Mouse (Mus musculus): ENCODE data around the gene Snapc4. TPM values are rescaled to one million over a fixed set of nuclear protein-coding genes. Genes with fewer than 3 reads are reported as not detected.
"Not testable (repeated sequence)": the region's sequence is repeated elsewhere in the genome, so short reads cannot be mapped to it uniquely, and the experiment has no call there.

The Snapc4 gene
- polyA plus RNA-seq, 1 experiment from 2014 or later: 19.4 TPM

DNA sequence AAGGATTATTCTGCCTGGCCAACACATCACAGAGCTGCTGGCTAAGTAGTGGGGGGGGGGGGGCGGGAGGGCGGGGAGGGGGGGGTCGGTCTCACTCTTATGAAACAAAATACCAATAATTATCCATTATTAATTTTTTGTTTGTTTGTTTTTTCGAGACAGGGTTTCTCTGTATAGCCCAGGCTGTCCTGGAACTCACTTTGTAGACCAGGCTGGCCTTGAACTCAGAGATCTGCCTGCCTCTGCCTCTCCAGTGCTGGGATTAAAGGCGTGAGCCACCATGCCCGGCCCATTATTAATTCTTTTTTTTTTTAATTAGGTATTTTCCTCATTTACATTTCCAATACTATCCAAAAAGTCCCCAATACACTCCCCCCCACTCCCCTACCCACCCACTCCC, 418 bp upstream of the Snapc4 start:
- not testable (repeated sequence) for DNase-seq (ENCODE audit: low spot score)

GRCm38 (mm10) chr2:26372396-26372795, 8.1 kb downstream of the Snapc4 start:
- DNase-seq (ENCODE audit: low spot score): no peak

- no peak for DNase-seq (ENCODE audit: low spot score)
Observed at GRCm38 (mm10) chr2:26368572-26368971, 11.9 kb downstream of the Snapc4 start.

- DNase-seq (ENCODE audit: low spot score): no peak
Observed at GRCm38 (mm10) chr2:26367911-26368310, 12.5 kb downstream of the Snapc4 start.

- no peak for DNase-seq (ENCODE audit: low spot score)
Observed at GRCm38 (mm10) chr2:26364738-26365465, 15.6 kb downstream of the Snapc4 start.

- DNase-seq (ENCODE audit: low spot score): no peak
Observed at GRCm38 (mm10) chr2:26363481-26363880, 17.0 kb downstream of the Snapc4 start.

DNA sequence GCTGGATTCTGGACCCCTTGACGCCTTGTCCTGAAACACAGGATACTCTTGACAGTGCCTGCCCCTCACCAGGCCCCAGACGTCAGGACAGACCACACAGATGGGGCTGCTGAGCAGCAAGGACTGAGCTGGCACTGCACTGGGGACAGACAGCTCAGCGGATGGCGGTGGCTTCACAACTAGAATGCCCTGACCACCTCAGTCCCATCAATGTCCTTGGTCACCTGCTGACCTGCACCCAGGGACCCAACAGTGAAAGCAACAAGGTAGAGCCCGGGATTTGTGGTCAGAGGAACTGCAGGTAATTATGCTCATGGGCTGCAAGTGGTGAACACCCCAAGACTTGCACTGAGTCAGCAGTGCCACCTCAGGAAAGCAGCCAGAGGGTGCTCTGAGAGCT, 17.5 kb downstream of the Snapc4 start:
- no peak for DNase-seq (ENCODE audit: low spot score)

DNA sequence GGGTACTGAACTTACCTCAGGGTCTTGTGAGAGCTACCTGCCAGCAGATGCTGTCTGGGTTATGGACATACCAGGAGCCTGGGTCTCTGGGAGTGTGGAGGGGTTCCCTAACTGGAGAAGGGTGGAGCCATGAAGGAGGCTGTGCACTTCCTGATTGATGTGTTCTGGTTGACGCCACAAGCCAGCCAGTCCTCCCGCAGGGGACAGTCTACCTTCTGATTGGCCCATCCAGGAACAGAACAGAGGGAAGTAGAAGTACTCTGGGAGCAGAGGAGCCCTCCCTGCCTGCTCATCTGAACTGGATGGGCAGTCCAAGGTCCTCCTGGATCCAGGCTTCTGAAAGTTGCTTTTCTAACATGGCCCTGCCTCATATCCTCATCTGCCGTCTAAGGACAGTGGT, 19.7 kb downstream of the Snapc4 start, which contains the start of gene Card9:
TSS of gene Card9 (minus strand) at position 147 of the 400 bp plus-strand sequence.
- no peak for DNase-seq (ENCODE audit: low spot score)

DNA sequence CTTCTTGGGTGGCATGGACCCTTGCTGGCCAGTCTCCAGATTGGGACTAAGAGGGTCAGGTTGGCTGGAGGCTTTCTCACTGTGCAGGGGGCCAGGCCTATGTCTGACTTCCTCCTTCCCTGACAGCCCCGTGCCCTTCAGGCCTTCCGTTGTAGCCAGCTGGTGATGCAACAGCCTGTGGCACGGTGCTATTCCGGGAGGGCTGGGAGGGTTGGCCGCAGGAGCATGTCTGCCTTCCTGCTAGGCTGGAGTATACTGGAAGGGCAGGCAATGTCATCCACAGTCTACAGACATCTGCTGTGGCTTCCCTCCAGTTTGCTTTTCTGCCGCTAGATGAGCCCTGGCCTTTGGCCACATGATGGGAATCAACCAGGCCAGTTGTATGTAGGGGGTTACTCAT, 20.5 kb downstream of the Snapc4 start:
- DNase-seq (ENCODE audit: low spot score): peak; percentile 27

DNA sequence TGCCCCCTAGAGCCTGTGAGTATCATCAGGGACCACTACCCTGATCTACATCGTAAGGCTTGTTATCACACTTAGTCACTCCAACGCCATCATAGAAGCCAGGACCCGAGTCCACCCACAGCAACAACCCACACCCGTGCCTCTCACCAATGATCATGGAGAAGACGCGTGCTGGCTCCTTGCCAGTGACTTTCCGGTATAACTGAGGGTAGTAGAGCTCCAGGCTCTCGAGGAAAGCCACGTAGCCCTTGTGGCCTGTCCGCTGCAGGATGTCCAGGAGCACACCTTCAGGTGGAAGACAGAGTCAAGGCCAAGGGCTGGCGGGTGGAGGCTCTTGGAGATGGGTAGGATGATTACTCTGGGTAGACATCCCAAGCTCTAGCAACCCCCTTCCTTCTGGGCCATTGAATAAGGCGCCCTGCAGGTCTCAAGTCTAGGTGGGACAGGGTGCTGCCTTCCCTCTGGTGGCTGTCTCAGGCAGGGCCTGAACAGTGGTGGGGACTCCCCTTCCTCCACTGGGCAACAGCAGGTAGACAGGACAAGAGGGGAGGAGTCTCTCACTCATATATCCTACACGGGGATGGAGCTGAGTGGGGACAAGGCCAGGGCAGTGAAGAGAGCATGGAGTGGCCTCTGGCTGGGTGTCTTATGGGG, 21.7 kb downstream of the Snapc4 start:
- DNase-seq (ENCODE audit: low spot score): no peak

DNA sequence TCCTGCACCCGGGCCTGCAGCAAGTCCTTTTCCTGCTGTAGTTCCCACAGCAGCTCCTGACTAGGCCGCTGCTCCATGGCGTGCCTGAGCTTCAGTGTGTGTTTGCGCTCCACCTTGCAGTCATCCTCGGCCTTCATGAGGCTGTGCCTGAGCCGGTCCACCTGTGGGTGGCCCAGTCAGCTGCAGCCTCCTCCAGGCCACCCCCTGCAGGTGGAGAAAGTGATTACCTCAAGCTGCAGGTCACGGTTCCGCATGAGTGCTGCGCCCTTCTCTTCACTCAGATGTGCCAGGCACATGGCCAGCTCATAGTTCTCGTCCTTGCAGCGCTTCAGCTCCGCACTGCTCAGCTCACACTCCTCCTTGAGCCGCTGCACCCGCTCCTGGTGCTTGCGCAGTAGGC, 23.0 kb downstream of the Snapc4 start:
- no peak for DNase-seq (ENCODE audit: low spot score)

DNA sequence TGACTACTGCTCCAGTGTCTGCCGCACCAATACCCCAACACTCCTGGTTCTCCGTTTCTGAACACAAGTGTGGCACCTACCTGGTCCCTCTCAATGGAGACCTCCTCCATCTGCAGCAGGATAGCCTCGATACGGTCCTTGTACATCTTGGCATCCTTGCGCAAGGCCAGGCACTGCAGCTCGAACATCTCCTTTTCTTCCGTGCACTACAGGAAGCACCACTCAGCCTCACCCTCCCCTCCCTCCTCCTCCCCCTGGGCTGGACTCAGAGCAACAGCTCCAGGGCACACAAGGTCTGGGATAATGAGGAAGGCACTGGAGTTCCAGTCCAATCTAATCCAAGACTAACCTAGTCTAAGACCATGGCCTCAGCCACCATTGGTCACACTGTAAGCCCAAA, 23.8 kb downstream of the Snapc4 start:
- peak; percentile 27 for DNase-seq (ENCODE audit: low spot score)

DNA sequence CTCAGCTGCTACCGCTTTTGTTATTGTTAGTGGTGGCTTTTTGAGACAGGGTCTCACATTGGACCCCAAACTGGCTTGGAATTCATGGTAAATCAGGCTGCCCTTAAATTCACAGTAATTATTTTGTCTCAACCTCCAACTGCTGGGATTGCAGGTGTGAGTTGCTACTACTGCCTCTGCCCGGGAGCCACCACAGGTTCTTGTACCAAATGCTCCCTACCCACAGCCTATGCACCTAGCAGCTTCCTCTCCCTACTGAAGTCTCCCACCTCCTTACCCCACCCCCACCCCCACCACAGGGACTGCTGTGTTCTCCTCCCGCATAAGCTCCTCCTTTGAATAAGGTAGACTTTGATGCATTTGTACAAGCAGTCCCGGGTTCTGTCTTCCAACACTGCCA, 24.2 kb downstream of the Snapc4 start:
- peak; percentile 25 for DNase-seq (ENCODE audit: low spot score)

- DNase-seq (ENCODE audit: low spot score): no peak
Observed at GRCm38 (mm10) chr2:26354401-26354800, 26.1 kb downstream of the Snapc4 start.

GRCm38 (mm10) chr2:26353066-26353980, 27.1 kb downstream of the Snapc4 start:
- no peak for DNase-seq (ENCODE audit: low spot score)

GRCm38 (mm10) chr2:26352291-26352910, 28.1 kb downstream of the Snapc4 start:
- peak; percentile 82 for DNase-seq (ENCODE audit: low spot score)

- peak; percentile 95 for DNase-seq (ENCODE audit: low spot score)
Observed at GRCm38 (mm10) chr2:26351358-26352290, 28.8 kb downstream of the Snapc4 start, which contains the start of gene Dnlz. Gene Dnlz (minus strand): TSS chr2:26352110.

GRCm38 (mm10) chr2:26348241-26348640, 32.2 kb downstream of the Snapc4 start:
- DNase-seq (ENCODE audit: low spot score): no peak

GRCm38 (mm10) chr2:26342609-26343490, 37.6 kb downstream of the Snapc4 start:
- peak; percentile 45 for DNase-seq (ENCODE audit: low spot score)
